Mouse (Mus musculus) midbrain, embryonic 15.5 days (tissue): ENCODE results near the gene Ankrd23. TPM values are rescaled to one million over a fixed set of nuclear protein-coding genes. Genes with fewer than 3 reads are reported as not detected.

Experiments used
- ATAC-seq: fragments of 200-750 bp; cut with Nextera tagmentation; replicated peaks from 2 replicates; pipeline ENCODE4 v1.8.0; 2017; ENCODE audit warnings: moderate TSS enrichment
- H3K27ac ChIP-seq: fragments of 300-500 bp; sonication (generic); 2 replicates; pipeline ENCODE4 v1.5.1; 2015; ENCODE audit warnings: mild to moderate bottlenecking, inconsistent platforms
- H3K27me3 ChIP-seq: fragments of 300-500 bp; sonication (generic); replicated peaks from 2 replicates; pipeline ENCODE4 v1.6.1; 2015; ENCODE audit warnings: inconsistent platforms
- H3K36me3 ChIP-seq: fragments of 300-500 bp; sonication (generic); replicated peaks from 2 replicates; pipeline ENCODE4 v1.6.1; 2015; ENCODE audit warnings: inconsistent platforms
- H3K4me1 ChIP-seq: fragments of 300-500 bp; sonication (generic); 2 replicates; pipeline ENCODE4 v1.6.1; 2015; ENCODE audit warnings: inconsistent platforms
- H3K4me2 ChIP-seq: fragments of 300-500 bp; sonication (generic); 2 replicates; pipeline ENCODE4 v1.6.1; 2015; ENCODE audit warnings: inconsistent platforms, mild to moderate bottlenecking, moderate library complexity
- H3K4me3 ChIP-seq: fragments of 300-500 bp; sonication (generic); 2 replicates; pipeline ENCODE4 v1.5.1; 2015; ENCODE audit warnings: mild to moderate bottlenecking, inconsistent platforms
- H3K9ac ChIP-seq: fragments of 300-500 bp; sonication (generic); 2 replicates; pipeline ENCODE4 v1.6.1; 2015; ENCODE audit warnings: mild to moderate bottlenecking, inconsistent platforms
- H3K9me3 ChIP-seq: fragments of 300-500 bp; sonication (generic); 2 replicates; pipeline ENCODE4 v1.6.1; 2016; ENCODE audit warnings: inconsistent platforms
- WGBS: fragments of 180-500 bp; shearing (Covaris S2); methylation state at CpG from one replicate; pipeline ENCODE4 v1.1.7; 2015; ENCODE audit warnings: mixed read lengths; 5-methylcytosine and 5-hydroxymethylcytosine counted together
- polyA plus RNA-seq: library from polyadenylated mRNA; unstranded; fragments of >200 nt; fragmentation: Nextera tagmentation; extraction: Ambion mirVana; gene quantifications from 2 replicates; pipeline ENCODE4 v1.2.1, GENCODE M21; 2015

Gene Ankrd23
- polyA plus RNA-seq, 1 experiment from 2014 or later = 23.5 TPM

DNA sequence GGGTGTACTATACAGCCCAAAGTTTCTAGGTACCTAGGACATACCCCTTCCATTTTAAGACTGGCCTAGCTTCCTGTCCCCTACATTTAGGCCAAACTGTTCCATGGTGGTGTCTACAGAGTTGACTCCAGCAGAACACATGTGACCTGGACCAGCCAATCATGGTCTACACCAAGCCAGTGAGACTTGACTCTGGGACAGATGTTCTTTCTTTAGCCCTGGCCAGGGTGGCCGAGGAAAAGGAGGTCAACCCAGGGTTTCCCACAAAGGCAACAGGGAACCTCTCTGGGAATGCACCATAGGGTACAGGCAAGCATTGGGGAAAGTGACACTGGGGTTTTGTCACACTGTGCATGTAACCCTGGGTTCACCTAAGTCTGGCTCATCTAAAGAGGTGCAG lies 36.0 kb upstream of the Ankrd23 start:
- Histone ChIP-seq H3K9me3 (no peaks in the 10 kb centered on the region), H3K36me3 (no peaks in the 10 kb centered on the region), H3K27me3 (no peaks in the 10 kb centered on the region), H3K4me2 (no peak overlapping the region), H3K9ac (no peak overlapping the region), H3K4me1 (no peaks in the 10 kb centered on the region), H3K4me3 (no peak overlapping the region), H3K27ac (no peak overlapping the region)
- ATAC-seq = no peak
- WGBS = 67% methylated on average over 1 of the region's 1 CpGs

GRCm38 (mm10) chr1:36572140-36572700 lies 35.5 kb upstream of the Ankrd23 start:
- no peaks in the 10 kb centered on the region for H3K27me3 ChIP-seq
- no peak overlapping the region for H3K4me2 ChIP-seq
- H3K27ac ChIP-seq = no peak overlapping the region
- H3K9me3 ChIP-seq = no peaks in the 10 kb centered on the region
- H3K4me1 ChIP-seq = no peaks in the 10 kb centered on the region
- no peak for ATAC-seq
- no peak overlapping the region for H3K9ac ChIP-seq
- no peak overlapping the region for H3K4me3 ChIP-seq
- WGBS = 79% methylated on average over 2 of the region's 2 CpGs
- no peaks in the 10 kb centered on the region for H3K36me3 ChIP-seq

DNA sequence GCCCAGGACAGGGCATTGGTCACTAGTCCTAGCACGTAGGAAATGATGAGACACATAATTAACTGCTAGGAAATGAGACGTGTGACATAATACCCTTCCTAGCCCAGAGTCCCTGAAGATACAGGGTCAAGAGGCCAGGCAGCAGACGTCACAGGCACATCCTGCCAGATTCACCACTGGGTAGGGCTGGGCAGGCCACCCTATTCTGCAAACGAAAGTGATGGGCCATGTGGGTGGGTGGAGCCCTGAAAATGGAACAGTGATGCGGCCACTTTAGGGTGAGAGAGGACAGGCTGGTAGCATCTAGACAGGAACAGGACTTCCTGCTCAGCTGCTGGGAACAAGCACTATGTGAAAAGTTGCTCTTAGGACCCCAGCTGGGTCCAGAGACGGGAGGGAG lies 34.9 kb upstream of the Ankrd23 start:
- H3K36me3 ChIP-seq = no peaks in the 10 kb centered on the region
- WGBS = 56% methylated on average over 6 of the region's 6 CpGs
- no peak for ATAC-seq
- no peak overlapping the region for H3K27ac ChIP-seq
- no peak overlapping the region for H3K9ac ChIP-seq
- no peaks in the 10 kb centered on the region for H3K9me3 ChIP-seq
- no peak overlapping the region for H3K4me3 ChIP-seq
- H3K4me1 ChIP-seq = no peaks in the 10 kb centered on the region
- no peaks in the 10 kb centered on the region for H3K27me3 ChIP-seq
- H3K4me2 ChIP-seq = no peak overlapping the region

GRCm38 (mm10) chr1:36570320-36570719 lies 33.6 kb upstream of the Ankrd23 start:
- Histone ChIP-seq H3K4me1 (no peaks in the 10 kb centered on the region), H3K27me3 (no peaks in the 10 kb centered on the region), H3K36me3 (no peaks in the 10 kb centered on the region), H3K4me3 (no peak overlapping the region), H3K9ac (no peak overlapping the region), H3K9me3 (no peaks in the 10 kb centered on the region), H3K4me2 (no peak overlapping the region), H3K27ac (no peak overlapping the region)
- no peak for ATAC-seq
- 87% methylated on average over 5 of the region's 5 CpGs for WGBS

DNA sequence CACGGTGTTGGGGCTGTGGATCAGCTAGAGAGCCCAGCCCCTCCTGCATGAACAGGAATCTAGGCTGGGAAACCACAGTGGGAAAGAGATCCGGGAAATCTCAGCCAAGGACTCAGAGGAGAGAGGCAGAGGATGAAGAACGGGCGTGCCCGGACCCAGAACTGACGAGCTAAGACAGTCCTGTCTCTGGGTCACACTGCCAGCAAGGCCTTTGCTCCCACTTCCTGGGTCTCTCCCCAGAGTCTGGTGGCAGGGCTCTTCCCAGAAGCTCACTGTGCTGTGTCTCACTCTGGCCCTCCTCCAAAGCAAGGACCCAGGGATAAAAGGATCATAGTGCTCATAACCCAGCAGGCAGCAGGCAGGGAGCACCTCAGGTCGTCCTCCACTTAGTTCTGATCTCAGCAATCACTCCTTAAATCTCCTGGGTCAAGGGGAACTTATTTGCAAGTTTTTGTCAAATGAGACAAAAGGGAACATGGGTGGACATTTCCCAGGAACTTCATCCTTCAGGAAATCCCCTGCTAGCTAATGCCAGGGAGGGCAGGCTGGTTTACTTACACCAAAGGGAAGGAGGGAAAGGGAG lies 33.1 kb upstream of the Ankrd23 start:
- WGBS = 57% methylated on average over 7 of the region's 7 CpGs
- Histone ChIP-seq H3K36me3 (no peaks in the 10 kb centered on the region), H3K9ac (no peak overlapping the region), H3K4me3 (no peak overlapping the region), H3K27me3 (no peaks in the 10 kb centered on the region), H3K27ac (no peak overlapping the region), H3K9me3 (no peaks in the 10 kb centered on the region), H3K4me2 (no peak overlapping the region), H3K4me1 (no peaks in the 10 kb centered on the region)
- ATAC-seq = no peak

GRCm38 (mm10) chr1:36568776-36569175 lies 32.1 kb upstream of the Ankrd23 start:
- H3K4me1 ChIP-seq = no peaks in the 10 kb centered on the region
- no peaks in the 10 kb centered on the region for H3K27me3 ChIP-seq
- no peaks in the 10 kb centered on the region for H3K9me3 ChIP-seq
- H3K27ac ChIP-seq = no peak overlapping the region
- ATAC-seq = no peak
- 69% methylated on average over 4 of the region's 4 CpGs for WGBS
- no peak overlapping the region for H3K4me3 ChIP-seq
- no peak overlapping the region for H3K4me2 ChIP-seq
- no peak overlapping the region for H3K9ac ChIP-seq
- H3K36me3 ChIP-seq = no peaks in the 10 kb centered on the region

DNA sequence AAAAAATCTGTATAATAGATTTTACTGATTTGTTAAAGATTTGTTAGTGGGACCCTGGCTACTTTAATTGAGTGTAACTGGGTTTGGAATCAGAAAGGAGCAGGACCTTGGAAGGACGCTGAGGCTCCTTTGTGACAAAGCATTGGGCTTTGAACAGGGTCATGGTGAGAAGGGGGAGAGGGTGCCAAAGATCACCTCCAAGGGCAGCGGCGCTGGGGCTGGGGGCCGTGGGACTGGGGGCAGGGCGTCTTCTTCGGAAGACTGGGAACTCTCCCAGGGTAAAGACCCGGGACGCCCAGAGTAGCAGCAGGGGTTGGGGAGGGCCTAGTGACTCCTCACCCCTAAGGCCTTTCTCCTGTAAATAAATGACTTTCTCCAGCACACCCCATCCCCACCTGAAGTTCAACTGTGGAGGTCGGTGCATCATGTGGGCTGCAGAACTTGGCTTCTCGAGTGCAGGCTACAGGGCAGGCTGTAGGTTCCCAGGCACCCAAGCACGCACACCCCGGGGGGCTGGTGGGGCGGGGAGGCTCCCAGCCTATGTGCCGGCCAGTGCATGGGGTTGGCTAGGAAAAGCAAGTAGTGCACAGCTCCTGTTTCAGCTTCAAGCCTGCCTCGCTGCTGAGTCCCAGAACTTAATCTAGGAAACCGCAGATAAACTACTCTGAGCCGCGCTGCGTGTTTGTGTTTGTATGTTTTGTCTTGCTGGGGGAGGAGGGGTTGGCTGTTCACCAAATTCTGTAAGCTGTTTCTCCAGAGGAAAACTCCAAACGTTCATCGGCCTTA lies 31.3 kb upstream of the Ankrd23 start:
- Histone ChIP-seq H3K9me3 (no peaks in the 10 kb centered on the region), H3K27ac (no peak overlapping the region), H3K9ac (no peak overlapping the region), H3K27me3 (no peaks in the 10 kb centered on the region), H3K4me1 (no peaks in the 10 kb centered on the region), H3K4me2 (no peak overlapping the region), H3K36me3 (no peaks in the 10 kb centered on the region), H3K4me3 (no peak overlapping the region)
- WGBS = 45% methylated on average over 21 of the region's 21 CpGs
- ATAC-seq = no peak

GRCm38 (mm10) chr1:36566425-36566824 lies 29.7 kb upstream of the Ankrd23 start:
- H3K27me3 ChIP-seq = no peaks in the 10 kb centered on the region
- no peak overlapping the region for H3K9ac ChIP-seq
- no peak for ATAC-seq
- no peaks in the 10 kb centered on the region for H3K4me1 ChIP-seq
- H3K27ac ChIP-seq = no peak overlapping the region
- H3K9me3 ChIP-seq = no peaks in the 10 kb centered on the region
- H3K4me2 ChIP-seq = no peak overlapping the region
- no peak overlapping the region for H3K4me3 ChIP-seq
- H3K36me3 ChIP-seq = no peaks in the 10 kb centered on the region
- WGBS = 4% methylated on average over 2 of the region's 2 CpGs

GRCm38 (mm10) chr1:36564101-36564500 lies 27.4 kb upstream of the Ankrd23 start:
- ATAC-seq = no peak
- H3K4me2 ChIP-seq = no peak overlapping the region
- no peaks in the 10 kb centered on the region for H3K27me3 ChIP-seq
- no peaks in the 10 kb centered on the region for H3K9me3 ChIP-seq
- no peak overlapping the region for H3K27ac ChIP-seq
- H3K4me1 ChIP-seq = peaks cover 2% of the 10 kb centered on the region
- WGBS = 79% methylated on average over 6 of the region's 6 CpGs
- H3K9ac ChIP-seq = no peak overlapping the region
- H3K4me3 ChIP-seq = no peak overlapping the region
- no peaks in the 10 kb centered on the region for H3K36me3 ChIP-seq

DNA sequence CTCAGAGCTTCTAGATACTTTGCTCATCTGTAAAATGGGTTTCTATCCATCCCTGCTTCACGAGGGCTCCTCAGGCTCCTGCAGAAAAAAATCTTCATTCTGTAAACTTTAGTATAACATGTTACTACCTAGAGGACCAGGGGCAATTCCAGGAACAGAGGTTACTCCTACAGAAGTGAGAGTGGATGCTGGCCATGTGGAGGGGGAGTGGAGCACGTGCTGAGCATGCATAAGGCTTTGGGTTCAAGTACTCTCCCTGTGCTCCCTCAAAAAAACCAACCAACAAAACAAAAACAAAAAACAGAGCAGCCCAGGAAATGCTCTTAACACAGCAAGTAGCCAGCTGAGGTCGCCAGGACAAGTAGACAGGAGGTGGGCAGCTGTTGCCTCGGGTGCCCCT lies 26.9 kb upstream of the Ankrd23 start:
- Histone ChIP-seq H3K4me3 (no peak overlapping the region), H3K27ac (no peak overlapping the region), H3K9me3 (no peaks in the 10 kb centered on the region), H3K27me3 (no peaks in the 10 kb centered on the region), H3K4me1 (peaks cover 6% of the 10 kb centered on the region), H3K36me3 (no peaks in the 10 kb centered on the region), H3K9ac (no peak overlapping the region), H3K4me2 (no peak overlapping the region)
- 70% methylated on average over 4 of the region's 4 CpGs for WGBS
- no peak for ATAC-seq

GRCm38 (mm10) chr1:36563197-36563596 lies 26.5 kb upstream of the Ankrd23 start:
- Histone ChIP-seq H3K4me3 (no peak overlapping the region), H3K9ac (no peak overlapping the region), H3K27ac (no peak overlapping the region), H3K36me3 (no peaks in the 10 kb centered on the region), H3K4me1 (peaks cover 10% of the 10 kb centered on the region), H3K9me3 (no peaks in the 10 kb centered on the region), H3K27me3 (no peaks in the 10 kb centered on the region), H3K4me2 (no peak overlapping the region)
- 88% methylated on average over 2 of the region's 2 CpGs for WGBS
- ATAC-seq = no peak

GRCm38 (mm10) chr1:36562388-36562787 lies 25.7 kb upstream of the Ankrd23 start:
- WGBS = 75% methylated on average over 4 of the region's 4 CpGs
- H3K4me1 ChIP-seq = peaks cover 10% of the 10 kb centered on the region
- no peak overlapping the region for H3K9ac ChIP-seq
- H3K4me2 ChIP-seq = no peak overlapping the region
- no peak overlapping the region for H3K27ac ChIP-seq
- no peaks in the 10 kb centered on the region for H3K27me3 ChIP-seq
- ATAC-seq = no peak
- no peaks in the 10 kb centered on the region for H3K9me3 ChIP-seq
- H3K36me3 ChIP-seq = no peaks in the 10 kb centered on the region
- H3K4me3 ChIP-seq = no peak overlapping the region

DNA sequence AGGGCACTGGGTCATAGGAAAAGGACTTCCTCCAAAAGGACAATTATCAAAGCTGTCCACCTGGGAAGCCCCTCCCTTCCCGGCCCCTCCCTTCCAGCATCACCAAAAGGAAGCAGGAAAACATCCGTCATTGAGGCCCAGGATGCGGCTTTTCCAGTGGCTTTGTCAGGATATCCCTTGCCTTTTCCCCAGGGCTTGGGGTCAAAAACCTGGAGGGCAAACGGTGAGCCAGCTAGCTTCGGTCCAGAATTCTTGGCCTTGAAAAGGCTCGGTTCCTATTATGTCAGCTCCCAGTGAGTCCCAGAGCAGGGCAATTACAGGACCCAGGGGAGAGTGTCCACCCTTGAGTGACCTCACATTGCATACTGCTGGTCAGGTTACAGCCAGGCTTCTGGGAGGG lies 24.2 kb upstream of the Ankrd23 start:
- H3K4me3 ChIP-seq = no peak overlapping the region
- H3K4me2 ChIP-seq = no peak overlapping the region
- H3K4me1 ChIP-seq = peaks cover 10% of the 10 kb centered on the region
- H3K27ac ChIP-seq = no peak overlapping the region
- H3K9ac ChIP-seq = no peak overlapping the region
- H3K27me3 ChIP-seq = no peaks in the 10 kb centered on the region
- no peak for ATAC-seq
- 62% methylated on average over 6 of the region's 6 CpGs for WGBS
- no peaks in the 10 kb centered on the region for H3K9me3 ChIP-seq
- no peaks in the 10 kb centered on the region for H3K36me3 ChIP-seq
